In the genomic region with DNA sequence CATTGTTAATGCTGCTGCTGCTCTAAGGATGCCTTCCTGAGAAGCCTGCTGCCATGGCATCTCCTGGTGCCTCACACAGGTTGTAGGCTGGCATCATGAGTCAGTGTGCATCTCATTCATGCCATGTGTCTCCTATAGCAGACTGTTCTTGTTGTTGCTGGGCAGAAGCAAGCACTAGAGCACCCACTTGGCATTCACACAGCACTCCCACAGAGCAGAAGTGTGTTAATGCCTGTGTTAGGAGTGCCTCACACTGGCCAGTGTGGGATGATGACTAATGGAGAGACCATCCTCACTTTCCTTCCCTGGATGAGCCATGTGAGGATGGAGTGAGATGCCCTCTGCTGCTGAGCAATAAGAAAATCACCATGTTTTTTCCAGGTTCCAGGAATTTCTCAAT, we compare ENCODE assay signal across 16 mouse cellular contexts.
DNase-seq lines count a peak whose midpoint lies in the region; ATAC-seq and TF ChIP-seq lines count a peak whose summit lies in the region.
"Had no signal": no experiment of that assay in that cellular context is flagged by ENCODE, and none has a peak within 500 bp of the region (broad histone marks: within the 10 kb centered on the region; RNA-seq: fewer than 3 reads in every experiment).

No protein-coding gene starts in this region.

- H3K4me2 ChIP-seq in hindbrain, postnatal 0 days (ENCODE audit: low read depth, low read length): no peak overlapping the region
- H3K4me2 ChIP-seq in hindbrain, embryonic 12.5 days (replicated peaks): no peak overlapping the region
- H3K4me2 ChIP-seq: lung, embryonic 15.5 days; neural tube, embryonic 15.5 days had no signal

- H3K27ac ChIP-seq in hindbrain, postnatal 0 days: no peak overlapping the region
- no peak overlapping the region for H3K27ac ChIP-seq in hindbrain, embryonic 12.5 days
- H3K27ac ChIP-seq: lung, embryonic 15.5 days; neural tube, embryonic 15.5 days had no signal

- ATAC-seq in hindbrain, postnatal 0 days: peak; percentile 59; the same call in 1 of the 2 replicates
- ATAC-seq in hindbrain, embryonic 12.5 days (ENCODE audit: low FRiP score): no peak
- no peak for ATAC-seq in granulocyte monocyte progenitor cell, adult 5-6 weeks (replicated peaks; ENCODE audit: poor library complexity, severe bottlenecking)
- ATAC-seq: inflammation-experienced regulatory T-cells, adult 6 months had no signal

- no peak overlapping the region for H3K9ac ChIP-seq in hindbrain, postnatal 0 days (replicated peaks; ENCODE audit: low read length)
- no peak overlapping the region for H3K9ac ChIP-seq in hindbrain, embryonic 12.5 days
- H3K9ac ChIP-seq: lung, embryonic 15.5 days; neural tube, embryonic 15.5 days had no signal

- no peaks in the 10 kb centered on the region for H3K27me3 ChIP-seq in hindbrain, postnatal 0 days (ENCODE audit: insufficient read depth, low read length)
- no peaks in the 10 kb centered on the region for H3K27me3 ChIP-seq in hindbrain, embryonic 12.5 days
- H3K27me3 ChIP-seq: lung, embryonic 15.5 days; neural tube, embryonic 15.5 days had no signal

- no peak overlapping the region for H3K4me3 ChIP-seq in hindbrain, postnatal 0 days (ENCODE audit: low read length)
- no peak overlapping the region for H3K4me3 ChIP-seq in hindbrain, embryonic 12.5 days
- H3K4me3 ChIP-seq: erythroblast, embryonic 14.5 days; lung, embryonic 15.5 days; neural tube, embryonic 15.5 days had no signal

- peaks cover 9% of the 10 kb centered on the region; the same call in 1 of the 2 replicates for H3K4me1 ChIP-seq in hindbrain, postnatal 0 days (ENCODE audit: insufficient read depth, low read length)
- H3K4me1 ChIP-seq in hindbrain, embryonic 12.5 days: no peaks in the 10 kb centered on the region

- no peaks in the 10 kb centered on the region for H3K36me3 ChIP-seq in hindbrain, postnatal 0 days (ENCODE audit: insufficient read depth, low read length)
- no peaks in the 10 kb centered on the region for H3K36me3 ChIP-seq in hindbrain, embryonic 12.5 days
- H3K36me3 ChIP-seq: lung, embryonic 15.5 days; neural tube, embryonic 15.5 days had no signal

- TF ChIP-seq CTCF in hindbrain, postnatal 0 days (IDR thresholded peaks at IDR 0.05; ENCODE audit: low read depth): peak; percentile 45

- H3K9me3 ChIP-seq in hindbrain, postnatal 0 days (ENCODE audit: low read length): no peaks in the 10 kb centered on the region
- no peaks in the 10 kb centered on the region for H3K9me3 ChIP-seq in hindbrain, embryonic 12.5 days (replicated peaks)
- H3K9me3 ChIP-seq: lung, embryonic 15.5 days; neural tube, embryonic 15.5 days had no signal

- DNase-seq in hindbrain, postnatal 0 days (ENCODE audit: low spot score): peak; percentile 24
- DNase-seq in 3134 (ENCODE audit: extremely low read depth, insufficient read length, low spot score): peak; percentile 27
- peak; percentile 86 for DNase-seq in brain, adult 2 months (ENCODE audit: low read depth, low spot score)
- DNase-seq in left cerebral cortex, adult 18-20 months (ENCODE audit: low spot score in 2 of 2): peak; percentile 26 to 46
- no peak for DNase-seq in adrenal gland, adult 2 months
- DNase-seq in adrenal gland, postnatal 10 days: no peak
- DNase-seq: adrenal gland, postnatal 14 days; cerebellum, adult 9-11 months; retina, postnatal 1 day; thymus, adult 2 months had no signal

Comparison
In these comparisons a context has a peak if more than half of its experiments do, and no peak if none do; other contexts are left out.
1. DNase-seq: peak in hindbrain, postnatal 0 days (single experiment), 3134 (single experiment), brain, adult 2 months (single experiment) and left cerebral cortex, adult 18-20 months (2 of 2); none in adrenal gland, adult 2 months (single experiment) and adrenal gland, postnatal 10 days (single experiment).